Mouse (Mus musculus) CH12.LX (cell line): Measurements from ENCODE around the gene Orc6. TPM values are rescaled to one million over a fixed set of nuclear protein-coding genes. Genes with fewer than 3 reads are reported as not detected.
A peak's percentile ranks its signal among the peaks of the same experiment; 100 is the strongest.

Experiments
- DNase-seq: peaks from one replicate; pipeline ENCODE4 v3.0.0-alpha.2; 2013; ENCODE audit errors: extremely low read depth
- H3K27ac ChIP-seq: 2 replicates; pipeline ENCODE4 v1.5.1; 2012; ENCODE audit warnings: low read depth, mild to moderate bottlenecking, control low read depth, moderate library complexity; ENCODE audit not compliant: insufficient read depth
- H3K27me3 ChIP-seq: replicated peaks from 2 replicates; pipeline ENCODE3; 2012; ENCODE audit warnings: inconsistent platforms
- H3K36me3 ChIP-seq, 2 experiments: replicated peaks in 1 of 2; 2 replicates each; pipeline versions ENCODE3 to v1.6.1; 2012; ENCODE audit warnings: inconsistent platforms in 1 of 2, low read length in 1 of 2, mild to moderate bottlenecking in 1 of 2, mixed read lengths in 1 of 2, moderate library complexity in 1 of 2; ENCODE audit not compliant: control insufficient read depth in 1 of 2, insufficient read depth in 1 of 2
- H3K4me1 ChIP-seq, 2 experiments: 2 replicates each; pipeline ENCODE4 v1.6.1; 2012; ENCODE audit warnings: inconsistent platforms in 1 of 2, moderate library complexity in 1 of 2; ENCODE audit not compliant: insufficient read depth in 2 of 2, control insufficient read depth in 1 of 2
- H3K4me2 ChIP-seq: 2 replicates; pipeline ENCODE4 v1.6.1; 2012; ENCODE audit warnings: low read depth, mild to moderate bottlenecking, control low read depth; ENCODE audit not compliant: poor library complexity, insufficient read depth, severe bottlenecking
- H3K4me3 ChIP-seq, 3 experiments: fragments of 150-350 bp in 1 of 3; sonication (generic) in 1 of 3; replicated peaks in 1 of 3; 2 replicates each; pipeline versions ENCODE3 to v1.5.1; 2011 to 2012; ENCODE audit warnings: low read depth in 2 of 3, low read length in 2 of 3, mild to moderate bottlenecking in 2 of 3, moderate library complexity in 2 of 3, control low read depth in 1 of 3, improper control_type of control experiment in 1 of 3, inconsistent platforms in 1 of 3, mixed read lengths in 1 of 3; ENCODE audit not compliant: poor library complexity in 1 of 3
- H3K79me2 ChIP-seq: replicated peaks from 2 replicates; pipeline ENCODE4 v1.6.1; 2012; ENCODE audit warnings: mild to moderate bottlenecking, moderate library complexity; ENCODE audit not compliant: control insufficient read depth, poor library complexity, insufficient read depth, severe bottlenecking; ENCODE audit errors: extremely low read depth
- H3K9ac ChIP-seq: 2 replicates; pipeline ENCODE4 v1.6.1; 2012; ENCODE audit warnings: low read depth, mild to moderate bottlenecking, control low read depth, moderate library complexity; ENCODE audit not compliant: insufficient read depth
- H3K9me3 ChIP-seq: replicated peaks from 2 replicates; pipeline ENCODE3; 2012; ENCODE audit warnings: low read length, inconsistent platforms, mixed read lengths
- BHLHE40 ChIP-seq: IDR thresholded peaks from 2 replicates; pipeline ENCODE4 v1.6.1; 2011; ENCODE audit warnings: mild to moderate bottlenecking, low read depth, low read length, improper control_type of control experiment
- CHD1 ChIP-seq: IDR thresholded peaks from 2 replicates; pipeline ENCODE4 v1.6.1; 2012; ENCODE audit warnings: low read depth, low read length, improper control_type of control experiment, inconsistent platforms
- CHD2 ChIP-seq: IDR thresholded peaks from 2 replicates; pipeline ENCODE4 v1.6.1; 2011; ENCODE audit warnings: low read length, improper control_type of control experiment
- E2F4 ChIP-seq: IDR thresholded peaks from 2 replicates; pipeline ENCODE4 v1.6.1; 2011; ENCODE audit warnings: low read depth, low read length, improper control_type of control experiment; ENCODE audit not compliant: insufficient replicate concordance
- ELF1 ChIP-seq: IDR thresholded peaks from 2 replicates; pipeline ENCODE4 v1.6.1; 2014; ENCODE audit warnings: low read depth, mild to moderate bottlenecking, inconsistent platforms, low read length, improper control_type of control experiment
- HCFC1 ChIP-seq: IDR thresholded peaks from 2 replicates; pipeline ENCODE4 v1.6.1; 2012; ENCODE audit warnings: low read depth, mild to moderate bottlenecking, inconsistent platforms, low read length, improper control_type of control experiment
- JUND ChIP-seq: conservative IDR thresholded peaks from 2 replicates; pipeline ENCODE4 v1.6.1; 2011; ENCODE audit warnings: low read depth, low read length, improper control_type of control experiment
- MAFK ChIP-seq: IDR thresholded peaks from 2 replicates; pipeline ENCODE4 v1.6.1; 2011; ENCODE audit warnings: low read length, improper control_type of control experiment; ENCODE audit not compliant: insufficient replicate concordance
- MAX ChIP-seq: IDR thresholded peaks from 2 replicates; pipeline ENCODE4 v1.6.1; 2011; ENCODE audit warnings: low read length, improper control_type of control experiment
- MAZ ChIP-seq: IDR thresholded peaks from 2 replicates; pipeline ENCODE4 v1.6.1; 2012; ENCODE audit warnings: low read depth, mild to moderate bottlenecking, inconsistent platforms, low read length, improper control_type of control experiment, moderate library complexity
- MXI1 ChIP-seq: IDR thresholded peaks from 2 replicates; pipeline ENCODE4 v1.6.1; 2011; ENCODE audit warnings: mild to moderate bottlenecking, low read depth, low read length, improper control_type of control experiment
- MYC ChIP-seq: IDR thresholded peaks from 2 replicates; pipeline ENCODE4 v1.6.1; 2011; ENCODE audit warnings: low read depth, mild to moderate bottlenecking, improper control_type of control experiment, low read length
- NRF1 ChIP-seq: IDR thresholded peaks from 2 replicates; pipeline ENCODE4 v1.6.1; 2014; ENCODE audit warnings: low read depth, mild to moderate bottlenecking, inconsistent platforms, low read length, improper control_type of control experiment, moderate library complexity
- PAX5 ChIP-seq: IDR thresholded peaks from 2 replicates; pipeline ENCODE4 v1.6.1; 2012; ENCODE audit warnings: low read length, inconsistent platforms, mixed read lengths
- POLR2A ChIP-seq: IDR thresholded peaks from 2 replicates; pipeline ENCODE4 v1.6.1; 2011; ENCODE audit warnings: low read depth, mild to moderate bottlenecking, improper control_type of control experiment, low read length
- POLR2AphosphoS2 ChIP-seq: IDR thresholded peaks from 2 replicates; pipeline ENCODE4 v1.6.1; 2011; ENCODE audit warnings: low read depth, low read length, improper control_type of control experiment
- RAD21 ChIP-seq: IDR thresholded peaks from 2 replicates; pipeline ENCODE4 v1.6.1; 2011; ENCODE audit warnings: low read depth, mild to moderate bottlenecking, low read length, improper control_type of control experiment, moderate library complexity
- RCOR1 ChIP-seq: conservative IDR thresholded peaks from 2 replicates; pipeline ENCODE4 v1.6.1; 2012; ENCODE audit warnings: low read depth, mild to moderate bottlenecking, inconsistent platforms, low read length, improper control_type of control experiment
- SIN3A ChIP-seq: IDR thresholded peaks from 2 replicates; pipeline ENCODE4 v1.6.1; 2012; ENCODE audit warnings: low read length, improper control_type of control experiment, inconsistent platforms
- SMC3 ChIP-seq: IDR thresholded peaks from 2 replicates; pipeline ENCODE4 v1.6.1; 2011; ENCODE audit warnings: low read depth, low read length, improper control_type of control experiment
- TCF12 ChIP-seq: IDR thresholded peaks from 2 replicates; pipeline ENCODE4 v1.6.1; 2014; ENCODE audit warnings: low read depth, mild to moderate bottlenecking, inconsistent platforms, low read length, improper control_type of control experiment
- UBTF ChIP-seq: IDR thresholded peaks from 2 replicates; pipeline ENCODE4 v1.6.1; 2012; ENCODE audit warnings: low read depth, mild to moderate bottlenecking, inconsistent platforms, low read length, improper control_type of control experiment, moderate library complexity
- USF1 ChIP-seq: IDR thresholded peaks from 2 replicates; pipeline ENCODE4 v1.6.1; 2014; ENCODE audit warnings: low read depth, mild to moderate bottlenecking, inconsistent platforms, low read length, improper control_type of control experiment
- USF2 ChIP-seq: conservative IDR thresholded peaks from 2 replicates; pipeline ENCODE4 v1.6.1; 2011; ENCODE audit warnings: low read depth, low read length, improper control_type of control experiment
- ZKSCAN1 ChIP-seq: IDR thresholded peaks from 2 replicates; pipeline ENCODE4 v1.6.1; 2012; ENCODE audit warnings: low read depth, inconsistent platforms, low read length, improper control_type of control experiment, borderline replicate concordance
- ZMIZ1 ChIP-seq: IDR thresholded peaks from 2 replicates; pipeline ENCODE4 v1.6.1; 2012; ENCODE audit warnings: low read depth, mild to moderate bottlenecking, inconsistent platforms, low read length, improper control_type of control experiment
- ZNF384 ChIP-seq: IDR thresholded peaks from 2 replicates; pipeline ENCODE4 v1.6.1; 2012; ENCODE audit warnings: low read depth, low read length, improper control_type of control experiment, inconsistent platforms
- dilution Hi-C: fragments of 300-500 bp; cut with MboI; formaldehyde crosslinking; loops from 2 replicates; pipeline ENCODE4 v1.14.3; 2020; ENCODE audit warnings: low sequenced_read_pairs; ENCODE audit not compliant: extremely low pct_unique_long_range_greater_than_20kb, extremely low pct_ligation_motif_present
- in situ Hi-C: fragments of 300-500 bp; cut with MboI; formaldehyde crosslinking; loops from 3 replicates; pipeline ENCODE4 v1.14.3; 2019; ENCODE audit warnings: low sequenced_read_pairs, low pct_ligation_motif_present, low pct_unique_long_range_greater_than_20kb, mixed read lengths
- polyA plus RNA-seq: library from polyadenylated mRNA; unstranded; fragments of >175 nt; gene quantifications from 2 replicates; pipeline ENCODE4 v1.2.1, GENCODE M21; 2012; ENCODE audit warnings: low read depth; ENCODE audit not compliant: insufficient read length
- total RNA-seq, 2 experiments: library from RNA; depleted of rRNA; stranded (reverse); fragments of 300-350 nt in 1 of 2; fragments of >200 nt in 1 of 2; gene quantifications; 2 replicates each; pipeline ENCODE4 v1.2.3; 2012 to 2014

Gene Orc6
- total and polyA plus RNA-seq, 3 experiments, result 97.2 to 238 (median 140) TPM

DNA sequence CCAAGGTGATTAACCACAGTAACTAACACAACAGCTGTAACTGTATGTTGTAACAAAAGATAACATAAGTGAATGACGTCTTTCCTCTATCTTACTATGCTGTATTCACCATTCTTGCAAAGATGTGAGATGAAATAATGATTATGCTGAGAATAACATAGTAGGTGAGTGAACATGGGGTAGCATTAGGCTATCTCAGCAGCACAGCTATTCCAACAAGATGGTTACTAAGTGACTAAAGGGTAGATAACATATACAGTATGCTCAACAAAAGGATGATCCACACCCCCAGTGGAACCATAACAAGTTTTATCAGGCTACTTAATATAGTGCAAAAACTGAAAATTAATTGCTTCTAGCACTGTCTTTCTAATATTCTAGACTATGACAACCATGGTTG lies 12.6 kb upstream of the Orc6 start:
- no peak overlapping the region for H3K4me2 ChIP-seq
- dilution Hi-C loops, result no loop called here
- H3K4me1 ChIP-seq, result no peaks in the 10 kb centered on the region
- H3K9ac ChIP-seq, result no peak overlapping the region
- DNase-seq, result no peak
- H3K79me2 ChIP-seq, result no peaks in the 10 kb centered on the region
- H3K36me3 ChIP-seq, result peaks cover 46 to 79% of the 10 kb centered on the region in 2 experiments
- in situ Hi-C loops, result no loop called here
- no peak for TF ChIP-seq RAD21
- no peak for TF ChIP-seq ZMIZ1
- no peak for TF ChIP-seq ZNF384
- no peak for TF ChIP-seq SIN3A
- TF ChIP-seq TCF12, result no peak
- TF ChIP-seq MAFK, result no peak
- TF ChIP-seq ZKSCAN1, result no peak
- TF ChIP-seq MYC, result no peak
- TF ChIP-seq MAX, result no peak
- no peak for TF ChIP-seq JUND
- TF ChIP-seq MAZ, result no peak
- H3K4me3 ChIP-seq, result no peak overlapping the region
- H3K27ac ChIP-seq, result no peak overlapping the region
- H3K27me3 ChIP-seq, result no peaks in the 10 kb centered on the region
- no peaks in the 10 kb centered on the region for H3K9me3 ChIP-seq

DNA sequence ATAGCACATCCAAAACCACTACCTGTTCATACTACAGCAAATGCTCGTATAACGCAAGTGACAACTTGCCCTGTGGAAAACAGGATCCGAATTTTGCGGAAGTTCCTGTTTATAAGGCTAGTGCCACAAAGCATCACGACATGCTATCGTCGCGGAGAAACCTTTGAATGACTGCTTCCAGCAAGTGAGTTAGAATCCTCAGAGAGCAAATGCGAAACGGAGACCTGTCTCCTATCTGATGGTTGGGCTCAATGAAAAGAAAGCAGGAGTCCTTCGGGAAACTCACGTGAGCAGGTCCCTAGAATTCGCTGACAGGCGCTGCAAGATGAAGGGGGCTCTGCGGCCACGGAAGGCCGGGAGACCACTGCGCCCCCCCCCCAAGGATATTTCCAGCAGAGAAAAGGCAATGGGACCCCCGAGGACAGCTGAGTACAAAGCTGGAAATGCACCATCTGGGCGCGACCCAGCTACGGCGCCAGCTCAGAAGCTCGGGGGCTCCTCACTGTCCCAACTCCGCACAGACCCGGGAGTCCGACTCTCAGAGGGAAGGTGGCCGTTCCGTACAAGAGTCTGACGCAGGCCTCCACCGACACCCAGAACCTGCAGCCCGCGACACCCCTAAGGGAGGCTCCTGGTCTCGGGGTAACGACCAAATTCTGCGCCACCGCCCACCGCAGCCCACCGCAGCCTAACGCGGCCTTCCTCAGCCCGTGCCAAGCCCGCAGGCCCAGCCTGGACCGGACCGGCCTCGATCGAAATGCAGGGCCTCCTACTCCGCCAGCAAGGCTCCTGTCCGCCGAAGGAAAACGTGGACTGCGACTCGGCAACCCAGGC lies 615 bp upstream of the Orc6 start:
- H3K4me2 ChIP-seq, result peak overlapping the region; percentile 37
- no peaks in the 10 kb centered on the region for H3K9me3 ChIP-seq
- dilution Hi-C loops, result no loop called here
- H3K9ac ChIP-seq, result peak overlapping the region; percentile 79
- peaks cover 0 to 55% of the 10 kb centered on the region in 2 experiments; a peak in 2 of 4 replicates for H3K4me1 ChIP-seq
- H3K27me3 ChIP-seq, result no peaks in the 10 kb centered on the region
- peak overlapping the region; percentile 93 to 100 (median 98) for H3K4me3 ChIP-seq
- TF ChIP-seq UBTF, result no peak
- no peak; the same call in 1 of the 2 replicates for TF ChIP-seq SIN3A
- TF ChIP-seq ZNF384, result no peak
- no peak for TF ChIP-seq E2F4
- TF ChIP-seq HCFC1, result no peak
- TF ChIP-seq BHLHE40, result peak; percentile 81
- no peak for TF ChIP-seq JUND
- TF ChIP-seq USF2, result no peak
- no peak for TF ChIP-seq MAFK
- no peak for TF ChIP-seq ZMIZ1
- no peak for TF ChIP-seq MAZ
- no peak for TF ChIP-seq POLR2AphosphoS2
- TF ChIP-seq MAX, result no peak
- no peak for TF ChIP-seq USF1
- no peak for TF ChIP-seq NRF1
- TF ChIP-seq POLR2A, result no peak
- no peak for TF ChIP-seq MXI1
- no peak for TF ChIP-seq CHD2
- no peak for TF ChIP-seq PAX5
- TF ChIP-seq ZKSCAN1, result no peak
- TF ChIP-seq TCF12, result no peak
- peak; percentile 84 for TF ChIP-seq CHD1
- TF ChIP-seq SMC3, result no peak
- TF ChIP-seq ELF1, result peak; percentile 56; the same call in 1 of the 2 replicates
- TF ChIP-seq RCOR1, result no peak
- TF ChIP-seq, all 38 proteins: peak for 3
- in situ Hi-C loops, result no loop called here
- peak; percentile 81 for DNase-seq
- Histone ChIP-seq H3K79me2 (peaks cover 66% of the 10 kb centered on the region), H3K27ac (peak overlapping the region; percentile 22; the same call in 1 of the 2 replicates), H3K36me3 (peaks cover 10 to 33% of the 10 kb centered on the region in 2 experiments)
